Mouse (Mus musculus) forebrain, postnatal 0 days (tissue): ENCODE data around the gene Srbd1. TPM values are rescaled to one million over a fixed set of nuclear protein-coding genes. Genes with fewer than 3 reads are reported as not detected.

Source experiments
- ATAC-seq: fragments of 200-750 bp; cut with Nextera tagmentation; 2 replicates; pipeline ENCODE4 v1.8.0; 2017; ENCODE audit warnings: mild to moderate bottlenecking, moderate library complexity
- DNase-seq: peaks from one replicate; pipeline ENCODE4 v3.0.0-alpha.2; 2015
- H3K27ac ChIP-seq: fragments of 300-500 bp; sonication (generic); 2 replicates; pipeline ENCODE4 v1.5.1; 2014; ENCODE audit warnings: low read depth, mild to moderate bottlenecking, antibody characterized with exemption, low read length, moderate library complexity, mixed read lengths
- H3K27me3 ChIP-seq: fragments of 300-500 bp; sonication (generic); 2 replicates; pipeline ENCODE4 v1.6.1; 2014; ENCODE audit warnings: mild to moderate bottlenecking, low read length, mixed read lengths; ENCODE audit not compliant: insufficient read depth
- H3K36me3 ChIP-seq: fragments of 300-500 bp; sonication (generic); 2 replicates; pipeline ENCODE4 v1.6.1; 2014; ENCODE audit warnings: mild to moderate bottlenecking, moderate library complexity; ENCODE audit not compliant: insufficient read depth
- H3K4me1 ChIP-seq: fragments of 300-500 bp; sonication (generic); 2 replicates; pipeline ENCODE4 v1.6.1; 2014; ENCODE audit warnings: antibody characterized with exemption; ENCODE audit not compliant: insufficient read depth
- H3K4me2 ChIP-seq: fragments of 300-500 bp; sonication (generic); 2 replicates; pipeline ENCODE4 v1.6.1; 2014; ENCODE audit warnings: low read depth, mild to moderate bottlenecking, moderate library complexity
- H3K4me3 ChIP-seq: fragments of 300-500 bp; sonication (generic); 2 replicates; pipeline ENCODE4 v1.5.1; 2014; ENCODE audit warnings: low read depth, low read length, mixed read lengths
- H3K9ac ChIP-seq: fragments of 300-500 bp; sonication (generic); 2 replicates; pipeline ENCODE4 v1.6.1; 2014; ENCODE audit warnings: mild to moderate bottlenecking
- H3K9me3 ChIP-seq: fragments of 300-500 bp; sonication (generic); 2 replicates; pipeline ENCODE4 v1.6.1; 2016; ENCODE audit warnings: low read length
- CTCF ChIP-seq: sonication (generic); IDR thresholded peaks from 2 replicates; pipeline ENCODE4 v1.5.1; 2016; ENCODE audit warnings: antibody characterized with exemption, control low read depth, low read depth
- WGBS: fragments of 180-500 bp; shearing (Covaris S2); extraction: QIAGEN DNeasy Blood & Tissue Kit; methylation state at CpG from one replicate; pipeline ENCODE4 v1.1.7; 2014; 5-methylcytosine and 5-hydroxymethylcytosine counted together
- polyA plus RNA-seq: library from polyadenylated mRNA; unstranded; fragments of >200 nt; fragmentation: Nextera tagmentation; extraction: Ambion mirVana; gene quantifications from 2 replicates; pipeline ENCODE4 v1.2.1, GENCODE M21; 2015
- total RNA-seq: library from RNA; depleted of rRNA; stranded (reverse); fragments of >200 nt; gene quantifications from 2 replicates; pipeline ENCODE4 v1.2.3, GENCODE M21; 2014

The Srbd1 gene
- total and polyA plus RNA-seq, 2 experiments from 2014 or later = 9.4 to 20.8 TPM

DNA sequence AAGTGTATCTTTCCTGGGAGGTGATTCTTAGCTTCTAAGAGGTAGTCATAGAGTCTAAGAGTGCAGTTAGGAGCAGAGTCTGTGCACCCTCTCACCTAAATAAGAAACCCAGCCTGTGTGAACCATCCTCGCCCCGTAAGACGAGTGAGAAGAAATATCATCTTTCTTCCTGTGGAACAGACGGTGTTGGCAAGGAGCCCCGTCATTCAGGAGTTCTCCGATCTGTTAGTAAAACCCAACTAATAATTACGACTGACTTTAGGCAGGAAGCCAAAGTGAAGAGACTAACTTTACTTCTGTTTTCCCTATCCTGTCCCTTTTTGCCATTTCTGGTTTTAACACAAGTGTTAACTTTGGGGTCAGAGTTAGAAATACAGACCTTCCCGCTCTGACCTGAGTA lies 166.1 kb downstream of the Srbd1 start:
- no peak overlapping the region for H3K27ac ChIP-seq
- H3K9me3 ChIP-seq = no peaks in the 10 kb centered on the region
- no peak overlapping the region for H3K9ac ChIP-seq
- no peaks in the 10 kb centered on the region for H3K27me3 ChIP-seq
- H3K4me1 ChIP-seq = no peaks in the 10 kb centered on the region
- WGBS = 59% methylated on average over 8 of the region's 8 CpGs
- H3K4me2 ChIP-seq = no peak overlapping the region
- no peak overlapping the region for H3K4me3 ChIP-seq
- peak; percentile 49 for DNase-seq
- no peak for TF ChIP-seq CTCF
- ATAC-seq = no peak
- no peaks in the 10 kb centered on the region for H3K36me3 ChIP-seq

DNA sequence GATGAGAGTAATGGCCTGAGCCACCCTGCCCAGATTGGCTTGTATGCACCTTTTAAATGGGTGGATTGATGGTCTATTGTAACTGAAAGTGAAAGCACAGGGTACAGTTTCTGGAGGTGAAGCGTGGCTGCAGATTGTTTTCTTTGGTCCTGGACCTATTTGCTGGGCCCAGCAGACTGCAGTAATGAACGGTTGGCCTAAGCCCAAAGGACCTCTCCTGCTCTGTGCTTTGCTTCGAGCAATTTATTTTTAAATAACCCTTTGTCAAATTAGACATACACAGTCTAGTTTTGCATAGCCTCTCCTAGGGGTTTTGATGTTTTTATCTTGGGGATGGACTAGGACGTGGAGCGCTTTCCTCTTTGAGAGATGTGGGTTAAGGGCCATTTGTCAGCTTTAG lies 169.9 kb downstream of the Srbd1 start:
- H3K9ac ChIP-seq = no peak overlapping the region
- H3K4me3 ChIP-seq = no peak overlapping the region
- no peak overlapping the region for H3K27ac ChIP-seq
- 43% methylated on average over 5 of the region's 5 CpGs for WGBS
- H3K9me3 ChIP-seq = no peaks in the 10 kb centered on the region
- no peak for DNase-seq
- no peaks in the 10 kb centered on the region for H3K27me3 ChIP-seq
- ATAC-seq = no peak
- H3K4me2 ChIP-seq = no peak overlapping the region
- no peaks in the 10 kb centered on the region for H3K4me1 ChIP-seq
- TF ChIP-seq CTCF = no peak
- no peaks in the 10 kb centered on the region for H3K36me3 ChIP-seq

DNA sequence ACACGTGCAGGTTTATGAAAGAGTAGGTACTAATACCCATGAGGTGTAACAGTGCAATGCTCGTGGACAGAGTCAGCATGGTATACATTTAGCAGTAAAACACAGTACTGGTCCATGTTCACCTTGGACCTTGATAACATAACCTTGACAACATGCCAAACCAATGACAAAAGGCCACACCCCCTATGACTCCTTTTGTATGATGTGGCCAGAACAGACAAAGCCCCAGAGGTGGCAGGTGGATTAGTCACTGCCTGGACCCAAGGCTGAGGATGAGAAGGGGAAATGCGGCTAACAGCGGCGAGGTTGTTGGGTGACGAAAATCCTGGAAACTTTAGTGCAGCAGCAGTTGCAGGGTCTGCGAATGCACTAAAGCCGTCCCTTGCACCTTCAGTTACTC lies 170.4 kb downstream of the Srbd1 start:
- no peaks in the 10 kb centered on the region for H3K4me1 ChIP-seq
- H3K27ac ChIP-seq = no peak overlapping the region
- TF ChIP-seq CTCF = no peak
- 85% methylated on average over 8 of the region's 8 CpGs for WGBS
- H3K9me3 ChIP-seq = no peaks in the 10 kb centered on the region
- H3K4me2 ChIP-seq = no peak overlapping the region
- DNase-seq (no peak), ATAC-seq (no peak)
- no peaks in the 10 kb centered on the region for H3K36me3 ChIP-seq
- no peak overlapping the region for H3K9ac ChIP-seq
- H3K27me3 ChIP-seq = no peaks in the 10 kb centered on the region
- H3K4me3 ChIP-seq = no peak overlapping the region

DNA sequence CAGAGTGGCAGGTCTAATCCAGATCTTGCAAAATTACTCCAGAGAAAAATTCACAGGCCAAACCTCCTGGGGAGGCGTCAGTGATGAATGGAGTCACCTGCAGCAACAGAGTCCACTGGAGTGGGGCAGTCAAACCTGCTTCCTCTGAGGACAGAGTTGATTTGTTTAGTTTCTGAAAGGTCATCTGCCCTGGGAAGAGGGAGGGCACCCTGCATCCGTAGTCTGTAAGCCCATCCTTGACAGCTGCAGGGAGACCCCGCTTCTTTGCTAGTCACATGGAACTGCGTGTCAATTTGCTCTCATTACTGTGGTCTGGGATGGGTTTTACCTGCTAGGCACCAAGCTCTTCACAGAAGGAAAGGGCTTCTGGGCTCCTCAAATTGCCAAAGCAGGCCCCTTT lies 173.9 kb downstream of the Srbd1 start:
- H3K9me3 ChIP-seq = no peaks in the 10 kb centered on the region
- 61% methylated on average over 4 of the region's 4 CpGs for WGBS
- H3K4me2 ChIP-seq = no peak overlapping the region
- H3K27me3 ChIP-seq = no peaks in the 10 kb centered on the region
- no peak overlapping the region for H3K4me3 ChIP-seq
- ATAC-seq (no peak), DNase-seq (no peak)
- H3K36me3 ChIP-seq = no peaks in the 10 kb centered on the region
- H3K4me1 ChIP-seq = no peaks in the 10 kb centered on the region
- TF ChIP-seq CTCF = no peak
- no peak overlapping the region for H3K27ac ChIP-seq
- H3K9ac ChIP-seq = no peak overlapping the region

DNA sequence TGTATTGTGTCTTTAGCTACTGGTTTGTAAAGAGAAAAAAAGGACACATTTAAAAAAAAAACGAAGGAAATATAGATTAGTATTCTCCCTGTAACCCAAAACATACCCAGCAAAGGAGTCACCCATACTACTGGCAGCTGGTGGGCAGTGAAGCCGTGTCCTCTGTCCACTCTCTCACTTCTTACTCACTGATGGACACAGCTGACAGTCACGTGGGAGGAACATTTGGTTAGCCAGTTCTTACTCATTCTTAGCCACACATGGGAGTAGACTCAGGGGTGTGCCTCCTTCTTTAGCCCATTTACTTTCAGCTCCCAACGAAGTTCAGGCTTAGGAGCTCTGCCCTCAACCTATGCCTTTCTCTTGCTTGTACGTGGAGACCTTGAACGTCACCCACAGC lies 183.3 kb downstream of the Srbd1 start:
- DNase-seq (no peak), ATAC-seq (no peak)
- no peak overlapping the region for H3K4me3 ChIP-seq
- H3K9ac ChIP-seq = no peak overlapping the region
- H3K27ac ChIP-seq = no peak overlapping the region
- 66% methylated on average over 6 of the region's 6 CpGs for WGBS
- H3K27me3 ChIP-seq = no peaks in the 10 kb centered on the region; the same call in 1 of the 2 replicates
- H3K4me1 ChIP-seq = no peaks in the 10 kb centered on the region
- TF ChIP-seq CTCF = no peak
- H3K36me3 ChIP-seq = no peaks in the 10 kb centered on the region
- no peak overlapping the region for H3K4me2 ChIP-seq
- no peaks in the 10 kb centered on the region for H3K9me3 ChIP-seq

DNA sequence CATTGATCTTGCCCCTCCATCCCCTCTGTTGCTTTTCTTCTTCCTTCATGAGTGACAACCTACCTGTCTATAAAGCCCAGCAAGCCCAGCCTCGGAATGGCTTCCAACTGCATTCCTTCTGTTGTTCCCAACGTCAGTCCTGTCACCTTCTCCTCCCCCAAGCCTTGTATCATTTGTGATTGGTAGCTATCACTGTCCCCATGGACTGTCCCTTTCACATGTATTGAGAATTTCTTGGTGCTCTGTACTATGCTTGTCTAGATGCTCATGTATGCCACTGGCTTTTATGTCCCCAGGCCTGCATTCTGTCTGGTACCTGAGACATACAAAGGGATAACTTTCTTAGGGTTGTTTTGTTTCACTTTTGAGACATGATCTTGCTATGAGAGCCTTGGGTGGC lies 193.2 kb downstream of the Srbd1 start:
- no peak for TF ChIP-seq CTCF
- no peak overlapping the region for H3K4me2 ChIP-seq
- no peak overlapping the region for H3K27ac ChIP-seq
- H3K4me1 ChIP-seq = 0 out of 2 replicates have a peak, but pooled peaks cover 7% of the 10 kb centered on the region
- no peaks in the 10 kb centered on the region for H3K9me3 ChIP-seq
- DNase-seq (no peak), ATAC-seq (no peak)
- no peak overlapping the region for H3K4me3 ChIP-seq
- H3K27me3 ChIP-seq = no peaks in the 10 kb centered on the region
- no peak overlapping the region for H3K9ac ChIP-seq
- WGBS = 77% methylated on average over 2 of the region's 2 CpGs
- no peaks in the 10 kb centered on the region for H3K36me3 ChIP-seq

DNA sequence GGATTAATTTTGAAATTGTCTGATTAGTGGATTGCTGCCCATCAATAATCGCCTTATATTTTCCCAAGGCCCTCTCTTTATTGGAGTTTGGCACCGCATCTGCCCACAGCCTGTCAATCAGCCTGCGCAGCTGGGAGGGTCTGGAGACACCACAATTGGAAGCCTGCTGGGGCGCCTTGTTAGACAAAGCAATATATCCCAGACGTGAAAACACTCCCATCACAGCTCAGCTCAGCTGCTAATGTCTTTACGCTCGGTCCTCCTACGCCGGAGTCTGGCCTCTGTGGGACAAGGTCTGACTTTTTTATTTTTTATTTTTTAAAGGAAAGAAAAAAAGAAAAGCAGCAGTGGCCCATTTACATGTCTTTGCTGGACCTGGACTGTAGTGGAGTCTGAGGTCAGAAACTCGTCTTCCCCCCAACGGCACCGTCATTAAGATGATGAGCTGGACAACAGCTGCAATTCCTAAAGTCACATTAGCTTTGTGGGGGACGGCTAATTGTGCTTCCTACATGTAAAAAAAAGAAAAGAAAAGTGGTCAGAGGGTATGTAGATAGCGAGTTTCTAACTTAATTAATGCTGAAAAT lies 195.0 kb downstream of the Srbd1 start:
- peak; percentile 84 for ATAC-seq
- DNase-seq = peak; percentile 57
- H3K4me1 ChIP-seq = 0 out of 2 replicates have a peak, but pooled peaks cover 7% of the 10 kb centered on the region
- H3K27me3 ChIP-seq = no peaks in the 10 kb centered on the region
- no peak overlapping the region for H3K9ac ChIP-seq
- WGBS = 15% methylated on average over 14 of the region's 14 CpGs
- no peak overlapping the region for H3K4me2 ChIP-seq
- no peak for TF ChIP-seq CTCF
- no peaks in the 10 kb centered on the region for H3K9me3 ChIP-seq
- H3K27ac ChIP-seq = no peak overlapping the region
- H3K4me3 ChIP-seq = no peak overlapping the region
- no peaks in the 10 kb centered on the region for H3K36me3 ChIP-seq
